Mouse (Mus musculus): ENCODE data around the gene Polr3gl.

Polr3gl gene

DNA sequence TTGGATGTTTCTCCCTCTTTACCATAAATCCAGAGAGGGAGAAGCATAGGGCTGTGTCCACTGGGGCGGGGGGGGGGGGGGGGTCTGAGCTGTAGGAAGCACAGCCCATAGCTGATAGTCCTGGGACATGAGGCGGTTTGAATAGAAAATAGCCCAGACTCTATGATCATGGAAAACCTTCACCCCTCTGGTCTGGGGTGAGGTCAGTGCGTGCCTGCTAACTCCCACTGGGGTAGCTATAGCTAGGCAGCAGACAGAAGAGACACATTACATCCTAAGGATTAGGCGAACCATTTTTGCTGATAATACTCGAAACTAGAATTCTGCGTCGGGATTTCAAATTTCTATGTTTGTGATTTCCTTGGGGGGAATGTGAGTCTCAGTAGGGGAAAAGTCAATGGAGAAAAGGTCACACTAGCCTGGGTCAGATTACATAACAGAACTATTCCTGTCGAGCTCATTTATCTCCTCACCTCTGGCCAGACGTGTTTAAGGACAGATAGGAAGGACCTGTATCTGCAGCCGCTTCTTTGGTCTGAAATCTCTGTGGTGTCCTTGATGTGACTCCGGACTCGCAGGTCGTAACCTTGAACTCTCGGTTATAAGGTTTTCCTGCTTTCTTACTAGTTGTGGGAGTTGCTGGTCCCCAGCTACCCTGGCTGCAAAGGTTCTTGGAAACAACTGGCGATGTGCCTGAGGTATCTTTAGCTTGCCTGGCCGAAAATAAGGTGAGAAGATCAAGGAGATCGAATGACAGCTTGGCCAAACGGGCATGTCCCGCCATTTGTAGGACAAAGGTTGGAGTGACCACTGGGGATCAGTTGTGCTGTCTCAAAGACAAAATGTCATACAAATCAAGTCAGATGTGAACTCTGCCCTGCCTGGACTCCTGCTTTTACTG, 20.1 kb downstream of the Polr3gl start:
- DNase-seq (ENCODE audit: low spot score in 2 of 2), result no peak

DNA sequence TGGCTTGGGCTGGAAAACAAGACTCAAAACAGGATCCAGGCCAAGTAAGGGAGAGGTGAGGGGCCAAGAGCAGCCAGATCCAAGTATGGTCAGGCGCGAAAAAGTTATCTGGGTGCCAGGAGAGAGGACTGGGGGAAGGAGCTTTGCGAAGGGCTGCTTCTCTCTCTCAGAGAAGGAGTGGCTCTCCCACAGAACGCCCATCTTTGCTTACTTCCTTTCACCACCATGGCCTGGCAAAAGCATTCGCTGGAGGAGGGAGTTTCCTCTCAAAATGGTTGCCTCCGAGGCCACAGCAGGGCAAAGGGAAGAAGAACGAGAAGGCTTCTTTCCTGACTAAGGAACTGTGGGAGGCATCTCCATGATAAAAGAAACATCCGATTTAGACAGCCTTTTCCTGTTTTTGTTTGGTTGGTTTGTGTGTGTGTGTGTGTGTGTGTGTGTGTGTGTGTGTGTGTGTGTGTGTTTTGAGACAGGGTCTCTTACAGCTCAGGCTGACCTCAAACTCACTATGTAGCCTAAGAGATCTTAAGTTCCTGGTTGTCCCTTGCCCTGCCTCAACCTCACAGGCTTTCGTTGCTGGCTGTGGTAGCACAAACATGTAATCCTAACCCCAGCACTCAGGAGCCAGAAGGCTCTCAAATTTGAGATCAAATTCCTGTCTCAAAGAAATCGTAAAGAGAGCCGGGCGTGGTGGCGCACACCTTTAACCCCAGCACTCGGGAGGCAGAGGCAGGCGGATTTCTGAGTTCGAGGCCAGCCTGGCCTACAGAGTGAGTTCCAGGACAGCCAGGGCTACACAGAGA, 21.9 kb downstream of the Polr3gl start:
- no peak for DNase-seq (ENCODE audit: low spot score in 2 of 2)

DNA sequence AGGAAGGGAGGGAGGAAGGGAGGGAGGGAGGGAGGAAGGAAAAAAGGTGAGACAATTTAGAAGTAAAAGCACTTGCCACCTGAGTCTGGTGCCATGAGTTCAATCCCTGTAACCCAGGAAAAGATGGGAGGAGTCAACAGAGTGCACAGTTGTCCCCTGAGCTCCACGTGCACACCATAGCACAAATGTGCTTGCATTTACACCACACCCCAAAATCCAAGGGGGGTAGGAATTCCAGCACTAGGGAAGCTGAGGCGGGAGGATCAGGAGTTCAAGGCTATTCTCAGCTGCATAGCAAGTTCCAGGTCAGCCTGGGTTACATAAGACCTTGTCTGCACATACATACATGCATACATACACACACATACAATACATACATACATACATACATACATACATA, 22.6 kb downstream of the Polr3gl start:
- no peak for DNase-seq (ENCODE audit: low spot score in 2 of 2)

DNA sequence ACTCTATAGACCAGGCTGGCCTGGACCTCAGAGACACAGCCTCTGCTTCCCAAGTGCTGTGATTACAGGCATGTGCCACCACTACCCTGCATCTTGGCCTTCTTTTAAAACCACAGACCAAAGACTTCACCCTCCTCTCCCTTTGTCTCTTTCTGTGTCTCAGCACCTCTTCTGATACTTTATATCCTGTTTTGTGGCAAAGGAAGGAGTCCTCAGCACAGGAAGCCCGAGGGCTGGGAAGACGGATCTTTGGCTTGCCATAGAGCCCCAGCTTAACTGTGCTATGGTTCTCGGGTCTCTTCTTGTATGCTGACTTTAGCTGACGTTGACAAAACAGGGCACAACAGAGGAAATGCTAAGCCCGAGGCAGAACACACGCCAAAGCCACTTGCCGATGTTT, 23.3 kb downstream of the Polr3gl start:
- no peak for DNase-seq (ENCODE audit: low spot score in 2 of 2)

DNA sequence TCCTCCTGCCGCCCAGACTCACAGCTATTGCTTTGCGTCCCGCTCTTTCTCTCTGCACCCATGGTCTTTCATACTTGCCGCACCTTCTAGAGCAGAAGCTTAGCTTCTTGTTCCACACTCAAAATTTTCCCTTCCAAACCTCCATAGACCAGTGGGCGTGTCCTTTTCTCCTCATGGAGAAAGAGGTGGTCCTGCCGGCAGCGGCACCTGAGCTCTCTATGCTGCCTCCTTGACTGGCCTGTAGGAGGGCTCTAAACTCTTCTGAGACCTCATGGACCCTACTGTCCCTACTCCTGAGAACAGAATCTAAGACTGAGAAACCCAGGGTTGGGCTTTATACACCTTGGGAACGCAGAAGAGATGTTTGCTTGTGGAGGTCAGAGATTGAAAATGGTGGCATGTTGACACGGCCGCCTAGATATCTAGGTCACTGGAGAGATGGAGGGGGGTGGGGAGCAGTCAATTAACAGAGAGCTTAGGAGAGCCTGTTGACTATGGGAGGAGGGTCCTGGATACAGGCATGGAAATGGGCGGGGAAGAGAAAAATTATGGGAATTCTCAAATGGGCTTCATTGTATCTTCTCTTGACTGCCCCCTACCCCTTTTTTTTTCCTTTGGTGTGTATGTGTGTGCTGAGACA, 23.9 kb downstream of the Polr3gl start:
- no peak for DNase-seq (ENCODE audit: low spot score in 2 of 2)

DNA sequence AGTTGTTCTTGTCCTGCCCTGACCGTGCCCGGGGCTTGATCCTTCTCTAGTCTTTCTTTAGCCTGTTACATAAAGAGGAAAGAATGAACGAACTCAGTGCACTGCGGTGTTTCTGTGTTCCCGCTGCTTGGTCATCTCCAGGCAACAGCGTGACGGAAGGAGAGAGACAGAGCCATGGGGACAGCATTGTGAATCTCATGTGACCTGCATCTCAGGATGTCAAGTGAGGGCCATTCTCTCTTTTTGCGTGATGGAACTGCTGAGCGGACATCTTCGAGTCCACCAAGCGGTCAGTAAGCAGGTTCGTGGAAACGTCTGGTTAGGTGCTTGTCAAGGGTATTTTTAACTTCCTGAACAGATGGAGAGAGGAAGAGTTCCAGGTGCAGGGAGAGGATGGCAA, 24.5 kb downstream of the Polr3gl start:
- no peak for DNase-seq (ENCODE audit: low spot score in 2 of 2)

DNA sequence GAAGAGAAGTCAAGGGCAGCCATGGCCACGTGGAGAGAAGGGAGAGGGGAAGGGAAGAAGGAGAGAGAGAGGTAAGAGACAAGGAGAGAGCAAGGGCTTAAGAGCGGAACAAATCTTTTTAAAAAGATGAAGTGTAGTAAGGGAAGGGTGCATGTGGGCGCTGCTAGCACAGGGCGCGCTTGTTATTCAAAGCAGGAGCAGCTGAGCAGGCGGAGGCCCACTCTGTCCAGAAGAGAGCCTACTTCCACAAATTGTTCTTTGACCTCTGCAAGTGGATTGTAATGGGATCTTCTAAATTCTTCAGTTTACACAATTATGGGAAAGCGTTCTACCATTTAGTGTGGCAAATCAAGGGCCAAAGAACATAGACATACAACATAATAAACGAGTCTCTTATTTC, 25.4 kb downstream of the Polr3gl start:
- no peak for DNase-seq (ENCODE audit: low spot score in 2 of 2)

DNA sequence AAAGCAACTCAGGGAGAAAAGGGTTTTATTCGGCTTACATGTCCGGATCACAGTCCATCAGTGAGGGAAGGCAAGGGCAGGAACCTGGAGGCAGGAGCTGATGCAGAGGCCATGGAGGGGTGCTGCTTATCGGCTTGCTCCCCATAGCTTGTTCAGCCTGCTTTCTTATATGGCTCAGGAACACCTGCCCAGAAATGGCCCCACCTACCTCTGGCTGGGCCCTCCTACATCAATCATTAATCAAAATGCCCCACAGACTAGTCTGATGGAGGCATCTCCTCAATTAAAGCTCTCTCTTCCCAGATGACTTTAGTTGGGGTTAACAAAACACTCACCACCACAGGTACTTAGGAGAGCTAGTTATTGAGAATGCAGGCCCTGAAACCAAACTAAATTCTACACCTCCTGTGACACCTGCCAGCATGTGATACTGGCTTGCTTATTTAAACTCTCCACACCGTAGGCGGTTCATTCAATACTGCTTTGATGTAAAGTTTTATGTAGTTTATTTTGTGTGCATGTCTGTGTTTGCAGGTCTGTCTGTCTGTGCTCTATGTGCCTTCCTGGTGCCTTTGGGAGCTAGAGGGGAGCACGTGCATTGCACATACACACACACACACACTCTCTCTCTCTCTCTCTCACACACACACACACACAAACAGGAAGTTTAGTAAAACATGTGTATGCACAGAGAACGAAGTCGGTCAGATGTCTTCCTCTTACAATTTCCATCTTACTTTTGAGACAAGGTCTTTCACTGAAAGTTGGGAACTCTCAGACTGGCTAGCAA, 27.1 kb downstream of the Polr3gl start:
- DNase-seq (ENCODE audit: low spot score in 2 of 2), result no peak

DNA sequence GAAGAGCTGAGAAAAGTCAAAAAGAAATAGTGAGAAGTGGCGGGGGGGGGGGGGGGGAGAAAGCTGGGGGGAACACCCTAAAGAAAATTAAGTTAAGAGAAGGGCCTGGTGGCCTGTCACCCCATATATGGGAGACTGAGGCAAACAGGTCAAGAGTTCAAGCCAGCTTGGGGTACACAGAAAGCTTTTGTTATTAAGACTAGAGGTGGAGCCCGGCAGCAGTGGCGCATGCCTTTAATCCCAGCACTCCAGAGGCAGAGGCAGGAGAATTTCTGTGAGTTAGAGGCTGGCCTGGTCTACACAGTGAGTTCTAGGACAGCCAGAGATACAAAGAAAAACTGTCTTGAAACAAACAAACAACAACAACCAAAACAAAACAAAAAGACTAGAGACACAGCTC, 28.9 kb downstream of the Polr3gl start:
- DNase-seq (ENCODE audit: low spot score in 2 of 2), result no peak

DNA sequence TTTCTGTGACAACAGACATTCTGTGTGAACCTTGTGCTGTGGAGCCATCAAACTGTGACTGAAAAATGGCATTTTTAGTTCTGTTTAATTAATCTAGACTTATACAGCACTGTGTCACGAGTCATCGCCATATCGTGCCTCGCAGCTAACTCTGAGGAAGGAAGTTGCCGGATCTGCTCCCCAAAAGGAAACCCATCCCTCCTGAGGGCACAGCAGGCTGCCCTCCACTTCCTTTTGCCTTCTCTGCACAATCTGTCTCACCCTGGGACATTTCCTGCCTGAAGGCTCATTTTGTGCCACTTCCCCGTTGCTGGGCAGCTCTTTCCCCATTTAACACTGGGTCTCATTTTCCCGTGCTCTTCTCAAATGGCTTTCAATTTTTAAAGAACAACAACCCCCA, 29.3 kb downstream of the Polr3gl start:
- DNase-seq (ENCODE audit: low spot score in 2 of 2), result no peak

DNA sequence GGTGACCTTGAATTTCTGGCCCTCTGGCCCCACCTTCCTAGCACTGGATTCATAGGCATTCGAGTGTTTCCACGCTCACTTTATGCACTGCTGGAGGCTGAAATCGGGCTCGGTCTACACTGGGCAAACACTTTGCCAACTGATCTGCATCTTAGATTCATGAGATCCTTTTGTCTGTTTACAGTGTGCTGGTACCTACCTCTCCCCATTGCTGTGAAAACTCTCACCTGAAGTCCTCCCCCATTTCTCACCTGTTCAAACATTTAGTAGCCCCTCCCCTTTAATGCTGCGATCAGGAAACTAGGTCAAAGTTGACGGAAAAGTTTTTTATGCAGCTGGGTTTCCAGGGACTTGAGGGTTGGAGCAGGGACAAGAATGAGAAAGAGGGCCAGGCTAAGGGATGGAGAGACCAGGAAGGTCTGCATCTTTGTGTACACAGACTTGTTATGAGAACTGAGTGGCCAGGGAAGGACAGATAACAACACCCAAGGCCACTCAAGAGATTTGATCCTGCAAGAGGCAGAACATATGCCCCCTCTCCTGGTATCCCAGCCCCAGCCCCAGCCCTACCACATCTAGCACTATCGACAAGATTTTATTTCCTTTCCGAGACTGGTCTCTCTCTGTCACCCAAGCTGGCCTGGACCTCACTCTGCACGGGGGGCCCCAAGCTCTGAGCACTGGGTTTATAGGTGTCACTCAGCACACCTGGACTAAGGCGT, 29.9 kb downstream of the Polr3gl start:
- no peak for DNase-seq (ENCODE audit: low spot score in 2 of 2)

DNA sequence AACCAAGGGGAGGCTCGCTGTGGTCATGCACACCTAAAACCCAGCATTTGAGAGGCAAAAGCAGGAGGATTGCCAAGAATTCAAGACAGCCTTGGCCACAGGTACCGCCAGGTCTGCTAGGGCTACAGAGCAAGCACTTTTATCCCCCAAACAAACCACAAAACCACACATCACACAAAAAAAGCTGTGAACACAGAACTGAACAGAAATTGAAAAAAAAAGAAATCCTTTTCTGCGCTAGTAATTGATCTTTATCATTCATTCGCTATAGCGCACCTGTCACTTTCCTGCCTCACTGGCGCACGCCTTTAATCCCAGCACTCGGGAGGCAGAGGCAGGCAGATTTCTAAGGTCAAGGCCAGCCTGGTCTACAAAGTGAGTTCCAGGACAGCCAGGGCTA, 30.7 kb downstream of the Polr3gl start:
- no peak for DNase-seq (ENCODE audit: low spot score in 2 of 2)

DNA sequence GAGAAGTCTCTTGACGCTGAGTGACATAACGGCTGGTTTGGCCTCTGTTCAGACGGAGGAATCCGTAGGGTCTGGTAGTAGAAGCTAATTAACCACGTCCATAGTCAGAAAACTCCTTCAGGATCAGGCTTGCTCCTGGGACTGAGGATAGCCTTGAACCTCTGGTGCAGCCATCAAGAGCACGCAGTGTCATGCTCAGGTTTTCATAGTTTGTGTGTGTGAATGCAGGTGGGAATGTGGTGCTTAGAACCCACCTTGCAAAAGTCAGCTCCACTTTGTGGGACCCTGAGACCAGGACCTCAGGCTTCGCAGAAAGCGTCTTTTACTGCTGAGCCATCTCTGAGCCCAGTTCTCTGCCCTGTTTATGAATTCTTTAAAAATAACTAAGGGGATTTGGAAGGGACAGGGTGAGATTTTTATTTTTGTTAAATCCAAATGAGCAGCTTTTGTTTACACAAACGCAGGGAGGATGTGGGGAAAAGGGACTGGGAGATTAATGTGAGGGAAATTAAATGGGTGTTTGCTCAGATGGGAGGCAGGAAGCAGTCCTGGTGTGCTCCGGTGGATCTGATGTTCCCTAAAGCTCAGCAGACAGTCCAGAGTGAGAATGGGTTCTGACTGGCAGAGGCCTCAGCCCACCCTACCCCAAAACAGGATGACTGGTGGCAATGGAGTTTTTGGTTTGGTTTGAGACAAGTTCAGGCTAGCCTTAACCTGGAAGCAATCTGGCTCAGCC, 31.9 kb downstream of the Polr3gl start:
- DNase-seq (ENCODE audit: low spot score in 2 of 2), result no peak

DNA sequence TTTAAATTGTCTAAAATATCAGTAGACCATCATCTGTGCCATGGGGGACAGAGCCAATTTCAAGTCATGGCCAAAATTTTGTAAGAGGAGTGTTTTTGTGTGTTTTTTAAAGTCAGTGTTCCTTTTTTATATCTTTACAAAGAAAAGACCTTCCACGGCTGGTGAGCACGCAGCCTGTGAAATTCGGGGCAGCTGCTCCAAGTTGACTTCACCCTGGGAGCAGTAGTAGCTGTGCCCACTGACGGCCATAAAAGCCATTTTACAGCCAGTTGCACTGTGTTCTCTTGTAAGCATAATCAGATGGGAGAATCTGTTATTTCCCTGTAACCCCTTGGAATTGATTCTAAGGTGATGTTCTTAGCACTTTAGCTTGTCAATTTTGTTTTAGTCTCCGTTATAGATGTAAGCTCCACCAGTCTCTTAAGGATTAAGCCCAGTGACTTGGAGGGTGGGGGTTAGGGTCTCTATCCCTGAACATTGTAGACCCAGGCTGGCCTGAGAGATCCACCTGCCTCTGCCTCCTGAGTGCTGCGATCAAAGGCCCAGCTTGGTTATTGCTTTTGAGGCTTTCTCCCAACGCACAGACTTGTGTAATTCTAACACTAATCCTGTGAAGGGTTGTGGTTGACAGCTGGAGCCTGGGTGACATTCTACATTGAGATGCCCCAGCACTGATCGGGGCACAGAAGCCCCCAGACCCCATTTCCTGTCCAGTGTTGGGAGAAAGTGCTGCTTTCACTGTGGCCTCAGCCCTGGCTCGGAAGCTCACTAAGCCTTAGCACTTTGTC, 32.9 kb downstream of the Polr3gl start:
- DNase-seq (ENCODE audit: low spot score in 2 of 2), result no peak

DNA sequence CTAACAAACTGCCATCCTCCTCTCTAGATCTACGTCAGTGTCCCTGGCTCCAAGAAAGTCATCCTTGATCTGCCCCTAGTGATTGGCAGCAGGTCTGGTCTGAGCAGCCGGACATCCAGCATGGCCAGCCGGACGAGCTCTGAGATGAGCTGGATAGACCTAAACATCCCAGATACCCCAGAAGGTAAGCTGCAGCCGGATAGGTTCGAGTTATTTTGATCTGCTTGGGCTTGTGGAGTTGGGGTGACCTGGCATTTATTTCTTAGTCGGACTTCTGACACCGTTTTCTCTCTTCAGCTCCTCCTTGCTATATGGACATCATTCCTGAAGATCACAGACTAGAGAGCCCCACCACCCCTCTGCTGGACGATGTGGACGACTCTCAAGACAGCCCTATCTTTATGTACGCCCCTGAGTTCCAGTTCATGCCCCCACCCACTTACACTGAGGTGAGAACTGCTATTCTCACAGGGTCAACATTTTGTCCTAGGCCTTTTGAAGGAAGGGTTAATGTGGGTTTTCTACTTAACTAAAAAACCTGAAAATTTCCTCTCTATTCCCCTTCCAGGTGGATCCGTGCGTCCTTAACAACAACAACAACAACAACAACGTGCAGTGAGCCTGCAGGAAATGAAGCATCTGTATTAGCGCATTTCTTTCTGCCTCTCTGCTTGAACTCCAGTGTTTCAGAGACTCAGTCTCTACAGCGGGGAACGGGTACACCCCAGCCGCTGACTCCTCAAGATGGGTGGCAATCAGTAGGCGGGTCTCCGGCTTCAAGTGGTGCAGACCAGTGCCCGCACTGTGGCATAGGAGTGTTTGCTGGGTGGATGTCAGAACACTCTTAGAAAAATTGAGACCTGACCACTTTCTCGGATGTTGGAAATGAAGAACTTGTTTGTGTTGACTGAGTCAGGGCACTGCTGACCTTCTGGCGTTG, 33.8 kb downstream of the Polr3gl start:
- DNase-seq (ENCODE audit: low spot score in 2 of 2), result no peak

DNA sequence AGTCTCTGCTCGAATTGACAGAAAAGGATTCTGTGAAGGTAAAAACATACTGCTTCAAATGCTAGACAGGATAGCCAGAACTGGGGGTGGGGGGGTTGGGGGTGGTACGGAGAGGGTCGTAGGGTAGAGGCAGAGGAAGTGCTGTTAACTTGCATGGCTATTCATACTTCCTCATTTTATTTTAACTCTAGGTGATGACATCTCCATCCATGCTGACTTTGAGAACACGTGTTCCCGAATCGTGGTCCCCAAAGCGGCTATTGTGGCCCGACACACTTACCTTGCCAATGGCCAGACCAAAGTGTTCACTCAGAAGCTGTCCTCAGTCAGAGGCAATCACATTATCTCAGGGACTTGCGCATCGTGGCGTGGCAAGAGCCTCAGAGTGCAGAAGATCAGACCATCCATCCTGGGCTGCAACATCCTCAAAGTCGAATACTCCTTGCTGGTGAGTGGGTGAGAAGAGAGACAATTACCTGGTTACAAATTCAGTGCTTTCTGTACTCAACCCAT, 34.5 kb downstream of the Polr3gl start:
- no peak for DNase-seq (ENCODE audit: low spot score in 2 of 2)

DNA sequence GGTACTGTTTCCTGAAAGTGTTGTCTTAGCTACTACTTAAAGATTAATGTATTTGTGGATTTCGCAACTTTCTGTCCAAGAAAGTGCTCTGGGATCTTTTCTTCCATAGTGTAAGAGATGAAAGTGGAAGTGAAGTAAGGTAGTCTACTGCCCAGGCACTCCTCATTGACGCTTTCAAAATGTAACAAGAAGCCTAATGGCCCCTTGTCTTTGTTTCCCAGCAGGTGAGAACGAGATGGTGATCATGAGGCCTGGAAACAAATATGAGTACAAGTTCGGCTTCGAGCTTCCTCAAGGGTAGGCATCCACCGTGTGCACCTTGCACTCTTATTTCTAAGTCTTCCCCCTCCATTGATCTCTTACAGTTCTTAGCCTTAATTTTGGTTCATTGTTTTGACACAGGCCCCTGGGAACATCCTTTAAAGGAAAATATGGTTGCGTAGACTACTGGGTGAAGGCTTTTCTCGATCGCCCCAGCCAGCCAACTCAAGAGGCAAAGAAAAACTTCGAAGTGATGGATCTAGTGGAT, 35.2 kb downstream of the Polr3gl start:
- DNase-seq (ENCODE audit: low spot score in 2 of 2), result no peak

DNA sequence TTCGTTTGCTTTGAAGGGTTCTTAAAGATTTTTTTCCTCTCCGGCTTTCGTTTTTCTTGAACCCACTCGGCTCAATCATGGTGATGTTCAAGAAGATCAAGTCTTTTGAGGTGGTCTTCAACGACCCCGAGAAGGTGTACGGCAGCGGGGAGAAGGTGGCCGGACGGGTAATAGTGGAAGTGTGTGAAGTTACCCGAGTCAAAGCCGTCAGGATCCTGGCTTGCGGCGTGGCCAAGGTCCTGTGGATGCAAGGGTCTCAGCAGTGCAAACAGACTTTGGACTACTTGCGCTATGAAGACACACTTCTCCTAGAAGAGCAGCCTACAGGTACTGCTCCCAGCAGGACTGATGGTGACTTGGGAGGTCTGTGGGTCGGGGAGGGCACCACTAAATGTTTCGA, 35.8 kb downstream of the Polr3gl start:
- no peak for DNase-seq (ENCODE audit: low spot score in 2 of 2)

All from cerebellum, postnatal 4 days (tissue).